Mouse (Mus musculus) E14TG2a.4 (cell line): ENCODE results near the gene Bcap31.

Source experiments
- H3K27me3 ChIP-seq: 2 replicates; pipeline ENCODE4 v1.6.1; 2014; ENCODE audit warnings: low read length, control low read depth; ENCODE audit not compliant: insufficient read depth
- H3K36me3 ChIP-seq: 2 replicates; pipeline ENCODE4 v1.6.1; 2014; ENCODE audit warnings: low read length, control low read depth; ENCODE audit not compliant: insufficient read depth
- H3K4me1 ChIP-seq: replicated peaks from 2 replicates; pipeline ENCODE4 v1.6.1; 2014; ENCODE audit warnings: low read depth, low read length, control low read depth
- H3K4me3 ChIP-seq: replicated peaks from 2 replicates; pipeline ENCODE4 v1.5.1; 2014; ENCODE audit warnings: mild to moderate bottlenecking, low read length
- H3K9me3 ChIP-seq: 2 replicates; pipeline ENCODE4 v1.6.1; 2014; ENCODE audit warnings: low read length, control low read depth
- CTCF ChIP-seq: conservative IDR thresholded peaks from 2 replicates; pipeline ENCODE4 v1.5.1; 2014; ENCODE audit warnings: low read length
- NANOG ChIP-seq: IDR thresholded peaks from 2 replicates; pipeline ENCODE4 v1.6.1; 2014; ENCODE audit warnings: borderline replicate concordance, low read length, mixed read lengths
- POU5F1 ChIP-seq: IDR thresholded peaks from 2 replicates; pipeline ENCODE4 v1.6.1; 2014; ENCODE audit warnings: low read length, borderline replicate concordance

Gene Bcap31

GRCm38 (mm10) chrX:73672879-73673618, 42.9 kb downstream of the Bcap31 start, which contains the start of gene Slc6a8:
Gene Slc6a8, plus strand, starts transcription at chrX:73673150.
- no peaks in the 10 kb centered on the region for H3K9me3 ChIP-seq
- H3K27me3 ChIP-seq, result no peaks in the 10 kb centered on the region
- peaks cover 58% of the 10 kb centered on the region for H3K4me1 ChIP-seq
- peaks cover 37% of the 10 kb centered on the region for H3K36me3 ChIP-seq
- TF ChIP-seq POU5F1, result no peak
- no peak for TF ChIP-seq CTCF
- TF ChIP-seq NANOG, result no peak
- peak within 1 kb of the TSS; percentile 79 for H3K4me3 ChIP-seq

DNA sequence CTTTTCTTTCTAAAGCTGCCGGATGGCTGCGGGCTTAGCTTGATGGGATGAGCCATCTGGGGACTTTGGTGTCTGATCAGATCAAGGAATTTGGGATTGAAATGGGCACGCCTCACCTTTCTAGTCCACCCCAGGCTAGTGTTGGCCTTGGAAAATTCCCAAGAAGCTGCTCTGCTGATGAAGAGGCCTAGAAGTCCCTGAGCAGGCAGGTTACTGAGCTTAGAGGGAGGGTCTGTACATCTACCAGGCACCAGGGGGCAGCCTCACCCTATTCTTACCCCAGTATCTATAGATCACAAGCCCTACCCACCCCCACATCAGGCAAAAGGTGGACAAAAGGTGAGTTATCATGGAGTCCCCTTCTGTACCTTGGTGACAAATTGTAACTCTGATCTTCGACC, 43.9 kb downstream of the Bcap31 start:
- Histone ChIP-seq H3K36me3 (peaks cover 27% of the 10 kb centered on the region), H3K4me3 (no peak overlapping the region; the same call in 1 of the 2 replicates), H3K27me3 (no peaks in the 10 kb centered on the region), H3K9me3 (no peaks in the 10 kb centered on the region), H3K4me1 (peaks cover 58% of the 10 kb centered on the region)
- TF ChIP-seq POU5F1 (no peak), NANOG (no peak), CTCF (peak; percentile 31)

DNA sequence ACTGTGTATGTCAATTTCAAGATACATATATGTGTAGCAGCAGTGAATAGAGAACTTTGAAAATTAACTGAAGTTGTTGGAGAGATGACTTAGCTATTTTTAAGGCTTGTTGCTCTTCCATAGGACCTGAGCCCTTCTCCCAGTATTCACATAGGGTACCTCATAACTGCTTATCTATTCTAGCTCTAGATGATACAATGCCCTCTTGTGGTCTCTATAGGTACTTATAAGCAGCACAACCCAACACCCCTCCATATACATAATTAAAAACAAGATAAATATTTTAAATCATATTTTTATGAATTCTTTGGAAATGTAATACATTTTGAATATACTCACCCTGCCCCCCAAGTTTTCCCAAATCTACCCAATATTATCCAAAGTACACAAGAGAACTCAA, 52.8 kb downstream of the Bcap31 start:
- Histone ChIP-seq H3K4me3 (no peak overlapping the region), H3K36me3 (no peaks in the 10 kb centered on the region), H3K4me1 (peaks cover 17% of the 10 kb centered on the region; the same call in 1 of the 2 replicates), H3K27me3 (peaks cover 10% of the 10 kb centered on the region), H3K9me3 (no peaks in the 10 kb centered on the region)
- TF ChIP-seq CTCF (0 out of 2 replicates have a peak, but pooled peaks have one; percentile 22), POU5F1 (no peak)

GRCm38 (mm10) chrX:73660284-73660665, 55.7 kb downstream of the Bcap31 start:
- peaks cover 19% of the 10 kb centered on the region; the same call in 1 of the 2 replicates for H3K4me1 ChIP-seq
- no peak for TF ChIP-seq POU5F1
- TF ChIP-seq NANOG, result no peak
- TF ChIP-seq CTCF, result no peak
- no peaks in the 10 kb centered on the region for H3K9me3 ChIP-seq

GRCm38 (mm10) chrX:73659575-73660283, 56.2 kb downstream of the Bcap31 start, which contains the start of gene Pnck:
Gene Pnck, minus strand, starts transcription at chrX:73660117.
- H3K36me3 ChIP-seq, result no peaks in the 10 kb centered on the region
- peak within 1 kb of the TSS; percentile 74 for H3K4me3 ChIP-seq
- TF ChIP-seq POU5F1 (no peak), NANOG (no peak)
- no peaks in the 10 kb centered on the region for H3K9me3 ChIP-seq
- H3K4me1 ChIP-seq, result peaks cover 19% of the 10 kb centered on the region; the same call in 1 of the 2 replicates
- peaks cover 10% of the 10 kb centered on the region for H3K27me3 ChIP-seq

More at GRCm38 (mm10) chrX:73660284-73660665, 55.7 kb downstream of the Bcap31 start:
- Histone ChIP-seq H3K36me3 (no peaks in the 10 kb centered on the region), H3K4me3 (peak overlapping the region; percentile 48; the same call in 1 of the 2 replicates), H3K27me3 (peaks cover 10% of the 10 kb centered on the region)

DNA sequence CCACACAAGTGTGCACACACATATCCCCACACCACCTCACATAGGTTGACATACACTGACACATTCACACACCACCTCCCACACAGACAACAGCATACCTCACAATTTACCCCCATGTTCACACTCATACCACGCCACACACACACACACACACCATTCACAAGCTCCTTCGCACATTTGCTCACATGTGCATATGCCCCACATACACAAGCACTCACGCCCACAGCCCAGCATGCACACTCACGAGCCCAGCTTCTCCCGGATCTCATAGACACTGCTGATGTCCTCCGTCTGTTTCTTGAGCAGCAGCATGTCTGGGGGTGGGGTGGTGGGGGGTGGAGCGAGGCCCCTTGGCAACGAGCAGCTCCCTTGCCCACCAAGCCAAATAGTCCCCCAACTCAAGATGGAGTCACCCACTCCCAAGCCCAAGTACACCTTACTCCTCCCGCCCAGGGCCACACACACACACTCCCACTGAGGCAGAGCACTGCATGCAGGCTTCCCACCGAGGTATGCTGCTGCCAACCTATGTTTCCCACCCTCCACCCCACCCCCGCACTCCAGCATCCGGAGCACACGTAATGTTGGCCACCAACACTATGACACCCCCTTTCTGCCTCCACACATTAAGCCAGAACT, 56.9 kb downstream of the Bcap31 start:
- H3K9me3 ChIP-seq, result no peaks in the 10 kb centered on the region
- no peak for TF ChIP-seq CTCF
- TF ChIP-seq NANOG, result no peak
- TF ChIP-seq POU5F1, result no peak
- H3K4me3 ChIP-seq, result peak overlapping the region; percentile 74
- H3K36me3 ChIP-seq, result no peaks in the 10 kb centered on the region
- peaks cover 10% of the 10 kb centered on the region for H3K27me3 ChIP-seq
- H3K4me1 ChIP-seq, result peaks cover 19% of the 10 kb centered on the region; the same call in 1 of the 2 replicates

DNA sequence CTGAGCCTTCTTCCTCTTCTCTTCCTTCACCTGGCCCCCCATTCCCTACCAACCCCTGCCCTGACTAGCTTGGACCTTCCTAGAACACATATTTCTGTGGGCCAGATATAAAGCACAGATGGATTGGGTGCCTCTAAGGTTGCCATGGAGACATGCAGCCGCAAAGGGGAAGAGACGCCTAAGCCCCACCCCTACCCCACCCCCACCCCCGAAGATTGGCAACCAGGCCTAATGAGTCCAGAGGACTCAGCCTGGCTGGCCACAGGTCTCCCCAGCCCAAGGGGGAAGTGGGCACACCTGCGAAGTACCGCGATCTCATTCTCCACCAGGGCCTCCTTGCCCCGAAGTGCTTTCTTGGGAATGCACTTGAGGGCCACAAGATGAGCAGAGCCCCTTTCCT, 57.6 kb downstream of the Bcap31 start:
- TF ChIP-seq NANOG (no peak), POU5F1 (no peak), CTCF (no peak)
- no peaks in the 10 kb centered on the region for H3K9me3 ChIP-seq
- H3K4me3 ChIP-seq, result no peak overlapping the region
- peaks cover 19% of the 10 kb centered on the region; the same call in 1 of the 2 replicates for H3K4me1 ChIP-seq
- no peaks in the 10 kb centered on the region for H3K36me3 ChIP-seq
- H3K27me3 ChIP-seq, result peaks cover 10% of the 10 kb centered on the region

DNA sequence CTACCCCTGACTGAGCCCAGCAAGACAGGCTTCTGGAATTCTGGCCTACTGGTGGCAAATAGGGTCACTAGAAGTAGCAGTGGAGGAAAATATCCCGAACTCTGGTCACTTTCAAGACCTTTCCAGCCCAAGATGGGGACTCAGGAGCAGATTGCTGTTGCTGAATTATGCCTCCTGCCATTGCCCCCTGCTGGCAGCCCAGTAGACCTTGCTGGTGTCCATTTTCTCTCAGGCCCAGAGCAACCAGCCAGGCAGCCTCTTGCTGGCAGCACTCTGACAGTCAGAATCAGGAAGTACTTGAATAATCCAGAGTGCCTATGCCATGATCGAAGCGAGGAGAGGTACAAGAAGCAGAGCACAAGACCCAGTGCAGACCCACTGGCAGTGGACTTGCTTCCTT, 60.4 kb downstream of the Bcap31 start:
- Histone ChIP-seq H3K9me3 (no peaks in the 10 kb centered on the region), H3K4me1 (peaks cover 19% of the 10 kb centered on the region; the same call in 1 of the 2 replicates), H3K27me3 (peaks cover 5% of the 10 kb centered on the region), H3K36me3 (no peaks in the 10 kb centered on the region), H3K4me3 (no peak overlapping the region)
- TF ChIP-seq POU5F1 (no peak), CTCF (no peak), NANOG (no peak)
